Mouse (Mus musculus) bone marrow, adult 2 months (tissue): ENCODE measurements around the gene Ranbp1.
"Not testable (repeated sequence)": the region's sequence is repeated elsewhere in the genome, so short reads cannot be mapped to it uniquely, and the experiment has no call there.

Experiments used
- CTCF ChIP-seq: fragments of 200-500 bp; IDR thresholded peaks from 2 replicates; pipeline ENCODE4 v1.5.1; 2011; ENCODE audit warnings: low read length, control low read depth; ENCODE audit not compliant: control insufficient read depth, insufficient read depth
- POLR2A ChIP-seq: fragments of 200-500 bp; IDR thresholded peaks from 2 replicates; pipeline ENCODE4 v1.6.1; 2011; ENCODE audit warnings: low read depth, mild to moderate bottlenecking, control low read depth, low read length, borderline replicate concordance; ENCODE audit not compliant: control insufficient read depth

DNA sequence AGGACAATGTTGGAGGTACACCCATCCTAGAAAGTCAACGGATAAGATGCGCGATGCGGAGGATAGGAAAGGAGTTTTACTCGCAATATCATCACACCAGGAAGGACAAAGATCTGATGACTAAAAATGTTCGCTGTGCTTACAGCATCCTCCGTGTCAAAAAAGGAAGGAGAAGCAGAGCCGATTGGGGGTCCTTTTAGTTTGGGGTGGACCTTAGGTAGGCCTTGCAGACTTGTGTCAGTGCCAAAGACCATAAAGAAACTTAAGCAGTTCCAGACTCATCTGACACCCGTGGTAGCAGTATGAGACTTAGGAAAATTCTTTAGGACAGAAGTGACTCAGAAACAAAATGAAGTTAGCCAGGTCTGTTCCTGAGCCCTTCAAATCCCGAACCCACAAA, 41.1 kb upstream of the Ranbp1 start:
- not testable (repeated sequence) for TF ChIP-seq CTCF, POLR2A
